Mouse (Mus musculus): Measurements from ENCODE around the gene Slc37a3. TPM values are rescaled to one million over a fixed set of nuclear protein-coding genes. Genes with fewer than 3 reads are reported as not detected.
A peak's percentile ranks its signal among the peaks of the same experiment; 100 is the strongest.
"Not testable (repeated sequence)": the region's sequence is repeated elsewhere in the genome, so short reads cannot be mapped to it uniquely, and the experiment has no call there.

Gene Slc37a3
- polyA plus RNA-seq, 1 experiment from 2014 or later: 64.5 TPM

DNA sequence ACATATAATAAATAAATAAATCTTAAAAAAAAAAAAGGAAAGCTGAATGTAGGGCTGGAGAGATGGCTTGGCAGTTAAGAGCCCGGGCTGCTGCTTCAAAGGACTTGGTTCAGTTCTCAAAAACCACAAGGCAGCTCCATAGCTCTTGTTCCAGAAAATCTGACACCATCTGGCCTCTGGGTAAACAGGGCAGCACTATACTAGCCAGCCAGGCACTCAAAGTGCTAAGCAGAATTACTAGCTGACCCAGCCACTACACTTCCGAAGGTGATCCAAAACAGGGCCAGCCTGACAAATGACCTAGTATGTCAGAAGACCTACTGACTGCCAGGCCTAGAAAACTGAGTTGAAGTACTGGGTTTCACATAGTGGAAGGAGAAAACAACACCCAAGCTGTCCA lies 25.7 kb upstream of the Slc37a3 start:
- H3K4me2 ChIP-seq: no peak overlapping the region
- H3K9ac ChIP-seq: no peak overlapping the region
- no peaks in the 10 kb centered on the region for H3K27me3 ChIP-seq
- H3K27ac ChIP-seq: no peak overlapping the region
- peaks cover 39% of the 10 kb centered on the region for H3K36me3 ChIP-seq
- H3K9me3 ChIP-seq: no peaks in the 10 kb centered on the region
- H3K4me1 ChIP-seq: no peaks in the 10 kb centered on the region
- no peak for ATAC-seq (ENCODE audit: insufficient number of reproducible peaks, low FRiP score, low TSS enrichment, low read depth)
- no peak overlapping the region for H3K4me3 ChIP-seq
- 65% methylated on average over 2 of the region's 2 CpGs for WGBS

- Histone ChIP-seq H3K36me3 (peaks cover 37% of the 10 kb centered on the region), H3K4me1 (no peaks in the 10 kb centered on the region), H3K4me2 (no peak overlapping the region), H3K9ac (no peak overlapping the region), H3K27me3 (no peaks in the 10 kb centered on the region), H3K27ac (no peak overlapping the region), H3K4me3 (no peak overlapping the region), H3K9me3 (no peaks in the 10 kb centered on the region)
- 70% methylated on average over 7 of the region's 7 CpGs for WGBS
- no peak for ATAC-seq (ENCODE audit: insufficient number of reproducible peaks, low FRiP score, low TSS enrichment, low read depth)
Observed at GRCm38 (mm10) chr6:39400343-39400742, 22.9 kb upstream of the Slc37a3 start.

DNA sequence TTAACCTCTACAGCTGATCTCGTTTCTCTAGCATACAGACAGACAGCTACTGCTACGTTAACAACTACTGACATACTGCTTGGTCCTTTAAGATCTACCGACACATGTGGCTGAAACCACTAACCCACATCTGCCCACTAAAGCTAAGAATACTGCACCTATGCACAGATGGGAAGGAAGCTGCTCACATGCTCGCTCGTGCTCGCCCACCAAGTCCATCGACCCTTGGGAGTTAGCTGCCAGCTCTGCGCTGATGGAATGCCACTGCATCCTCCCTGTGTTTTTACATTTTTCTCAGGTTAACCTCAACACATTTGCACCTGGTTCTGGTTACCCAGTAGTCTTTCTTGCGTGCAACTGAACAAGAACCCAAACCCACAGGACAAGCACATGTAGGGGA lies 20.9 kb upstream of the Slc37a3 start:
- Histone ChIP-seq H3K4me3 (no peak overlapping the region), H3K9me3 (no peaks in the 10 kb centered on the region), H3K27me3 (no peaks in the 10 kb centered on the region), H3K36me3 (peaks cover 29% of the 10 kb centered on the region), H3K4me1 (no peaks in the 10 kb centered on the region), H3K4me2 (no peak overlapping the region), H3K27ac (no peak overlapping the region), H3K9ac (no peak overlapping the region)
- ATAC-seq (ENCODE audit: insufficient number of reproducible peaks, low FRiP score, low TSS enrichment, low read depth): no peak
- WGBS: 78% methylated on average over 9 of the region's 9 CpGs

- H3K36me3 ChIP-seq: peaks cover 29% of the 10 kb centered on the region
- H3K27me3 ChIP-seq: no peaks in the 10 kb centered on the region
- no peak for ATAC-seq (ENCODE audit: insufficient number of reproducible peaks, low FRiP score, low TSS enrichment, low read depth)
- no peaks in the 10 kb centered on the region for H3K9me3 ChIP-seq
- H3K4me1 ChIP-seq: no peaks in the 10 kb centered on the region
- no peak overlapping the region for H3K4me3 ChIP-seq
- H3K27ac ChIP-seq: no peak overlapping the region
- no peak overlapping the region for H3K9ac ChIP-seq
- 95% methylated on average over 6 of the region's 6 CpGs for WGBS
- no peak overlapping the region for H3K4me2 ChIP-seq
Observed at GRCm38 (mm10) chr6:39397046-39397445, 19.6 kb upstream of the Slc37a3 start.

DNA sequence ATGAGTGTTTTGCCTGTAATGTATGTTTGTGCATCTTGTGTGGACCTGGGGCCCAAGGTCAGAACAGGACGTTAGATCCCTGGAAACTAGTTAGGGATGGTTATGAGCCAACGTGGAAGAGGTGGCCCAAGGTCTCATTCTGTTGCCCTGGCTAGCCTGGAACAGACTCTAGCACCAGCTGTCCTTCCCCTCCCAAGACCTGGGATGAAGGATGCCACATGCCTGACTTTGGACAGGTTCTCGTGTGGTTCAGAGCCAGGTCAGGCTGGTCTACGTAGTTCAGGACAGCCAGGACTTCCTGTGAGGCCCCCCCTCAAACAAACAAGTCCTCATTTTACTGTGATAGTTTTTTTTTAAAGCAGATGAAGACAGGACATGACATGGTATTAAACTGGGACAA lies 18.4 kb upstream of the Slc37a3 start:
- Histone ChIP-seq H3K4me2 (no peak overlapping the region), H3K27ac (no peak overlapping the region)

DNA sequence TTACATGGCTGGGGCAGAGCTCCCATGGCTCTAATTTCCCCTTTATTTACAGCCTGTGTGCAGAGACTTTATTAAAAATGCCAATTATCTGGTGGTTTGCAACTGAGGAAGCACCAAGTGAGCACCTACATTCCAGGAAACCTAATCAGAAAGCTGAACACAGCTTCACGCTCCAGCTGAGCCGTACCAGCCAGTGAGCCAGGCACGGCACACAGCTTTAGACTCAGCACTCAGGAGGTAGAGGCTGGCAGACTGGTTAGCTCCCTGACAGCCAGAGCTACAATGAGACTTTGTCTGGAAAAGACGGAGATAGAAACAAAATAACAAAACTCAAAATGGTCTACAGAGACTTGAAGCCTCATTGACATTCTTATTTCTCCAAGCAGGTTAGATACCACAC lies 18.0 kb upstream of the Slc37a3 start:
- WGBS: 63% methylated on average over 4 of the region's 4 CpGs
- Histone ChIP-seq H3K4me3 (no peak overlapping the region), H3K4me2 (no peak overlapping the region), H3K4me1 (no peaks in the 10 kb centered on the region), H3K27me3 (no peaks in the 10 kb centered on the region), H3K36me3 (peaks cover 24% of the 10 kb centered on the region), H3K27ac (no peak overlapping the region), H3K9me3 (no peaks in the 10 kb centered on the region), H3K9ac (no peak overlapping the region)
- no peak for ATAC-seq (ENCODE audit: insufficient number of reproducible peaks, low FRiP score, low TSS enrichment, low read depth)

More for the DNA sequence above, 18.4 kb upstream of the Slc37a3 start:
- 76% methylated on average over 4 of the region's 4 CpGs for WGBS
- Histone ChIP-seq H3K9ac (no peak overlapping the region), H3K4me1 (no peaks in the 10 kb centered on the region), H3K4me3 (no peak overlapping the region), H3K36me3 (peaks cover 24% of the 10 kb centered on the region), H3K9me3 (no peaks in the 10 kb centered on the region), H3K27me3 (no peaks in the 10 kb centered on the region)
- ATAC-seq (ENCODE audit: insufficient number of reproducible peaks, low FRiP score, low TSS enrichment, low read depth): no peak

DNA sequence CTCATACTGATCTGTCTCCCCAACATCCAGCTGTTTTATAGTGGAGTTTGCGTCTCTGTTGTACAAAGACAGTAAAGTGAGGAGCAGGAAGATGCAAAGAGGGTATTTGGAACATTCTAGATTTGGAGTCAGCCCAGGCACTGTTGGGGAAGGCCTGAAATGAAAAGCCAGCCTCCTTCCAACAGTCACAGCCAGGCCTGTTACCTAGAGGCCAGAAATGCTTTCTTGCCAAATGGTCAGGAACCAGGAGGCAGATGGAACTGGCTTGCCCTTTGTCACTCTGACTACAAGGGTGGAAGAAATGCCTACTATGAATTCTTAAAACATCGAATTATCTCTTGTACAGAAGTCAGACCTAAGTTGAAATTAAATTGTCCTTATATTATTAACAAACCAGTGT lies 12.5 kb upstream of the Slc37a3 start:
- H3K9me3 ChIP-seq: no peaks in the 10 kb centered on the region
- no peaks in the 10 kb centered on the region for H3K36me3 ChIP-seq
- no peak for ATAC-seq (ENCODE audit: insufficient number of reproducible peaks, low FRiP score, low TSS enrichment, low read depth)
- H3K4me1 ChIP-seq: no peaks in the 10 kb centered on the region
- no peak overlapping the region for H3K27ac ChIP-seq
- H3K4me2 ChIP-seq: no peak overlapping the region
- no peaks in the 10 kb centered on the region for H3K27me3 ChIP-seq
- no peak overlapping the region for H3K9ac ChIP-seq
- WGBS: 90% methylated on average over 2 of the region's 2 CpGs
- H3K4me3 ChIP-seq: no peak overlapping the region

GRCm38 (mm10) chr6:39381125-39381880 lies 3.8 kb upstream of the Slc37a3 start, which contains the start of gene Rab19:
Gene Rab19, plus strand, starts transcription at chr6:39381175.
- Histone ChIP-seq H3K9me3 (no peaks in the 10 kb centered on the region), H3K36me3 (no peaks in the 10 kb centered on the region), H3K4me2 (peak within 1 kb of the TSS; percentile 50), H3K9ac (no peak within 1 kb of the TSS), H3K4me1 (peaks cover 10% of the 10 kb centered on the region; the same call in 1 of the 2 replicates), H3K4me3 (peak within 1 kb of the TSS; percentile 30), H3K27ac (no peak within 1 kb of the TSS), H3K27me3 (peaks cover 14% of the 10 kb centered on the region; the same call in 1 of the 2 replicates)
- ATAC-seq (ENCODE audit: insufficient number of reproducible peaks, low FRiP score, low TSS enrichment, low read depth): no peak
- WGBS: 8% methylated on average over 20 of the region's 20 CpGs

- H3K4me1 ChIP-seq: peaks cover 16% of the 10 kb centered on the region; the same call in 1 of the 2 replicates
- no peak for ATAC-seq (ENCODE audit: insufficient number of reproducible peaks, low FRiP score, low TSS enrichment, low read depth)
Observed at GRCm38 (mm10) chr6:39380276-39380675, 2.8 kb upstream of the Slc37a3 start.

GRCm38 (mm10) chr6:39379749-39380148 lies 2.3 kb upstream of the Slc37a3 start:
- H3K36me3 ChIP-seq: 0 out of 2 replicates have a peak, but pooled peaks cover 2% of the 10 kb centered on the region
- H3K27ac ChIP-seq: no peak overlapping the region
- peaks cover 14% of the 10 kb centered on the region; the same call in 1 of the 2 replicates for H3K27me3 ChIP-seq
- H3K4me2 ChIP-seq: no peak overlapping the region
- no peaks in the 10 kb centered on the region for H3K9me3 ChIP-seq
- WGBS: 79% methylated on average over 8 of the region's 8 CpGs
- H3K4me3 ChIP-seq: no peak overlapping the region
- ATAC-seq (ENCODE audit: insufficient number of reproducible peaks, low FRiP score, low TSS enrichment, low read depth): no peak
- H3K9ac ChIP-seq: no peak overlapping the region
- peaks cover 16% of the 10 kb centered on the region; the same call in 1 of the 2 replicates for H3K4me1 ChIP-seq

More at GRCm38 (mm10) chr6:39380276-39380675, 2.8 kb upstream of the Slc37a3 start:
- WGBS: 88% methylated on average over 3 of the region's 3 CpGs
- Histone ChIP-seq H3K36me3 (no peaks in the 10 kb centered on the region), H3K27ac (no peak overlapping the region), H3K9ac (no peak overlapping the region), H3K9me3 (no peaks in the 10 kb centered on the region), H3K4me3 (no peak overlapping the region), H3K27me3 (peaks cover 14% of the 10 kb centered on the region; the same call in 1 of the 2 replicates), H3K4me2 (no peak overlapping the region)

- no peak overlapping the region for H3K4me2 ChIP-seq
- H3K4me3 ChIP-seq: no peak overlapping the region
- H3K9ac ChIP-seq: no peak overlapping the region
- no peak overlapping the region for H3K27ac ChIP-seq
- 47% methylated on average over 4 of the region's 4 CpGs for WGBS
- H3K27me3 ChIP-seq: peaks cover 14% of the 10 kb centered on the region; the same call in 1 of the 2 replicates
- peaks cover 6% of the 10 kb centered on the region; the same call in 1 of the 2 replicates for H3K36me3 ChIP-seq
- H3K4me1 ChIP-seq: peaks cover 16% of the 10 kb centered on the region; the same call in 1 of the 2 replicates
- H3K9me3 ChIP-seq: no peaks in the 10 kb centered on the region
- no peak for ATAC-seq (ENCODE audit: insufficient number of reproducible peaks, low FRiP score, low TSS enrichment, low read depth)
Observed at GRCm38 (mm10) chr6:39379224-39379623, 1.7 kb upstream of the Slc37a3 start.

- H3K9me3 ChIP-seq; H3K4me2 ChIP-seq; ATAC-seq (ENCODE audit: insufficient number of reproducible peaks, low FRiP score, low TSS enrichment, low read depth); H3K4me3 ChIP-seq; H3K9ac ChIP-seq; H3K27ac ChIP-seq: not testable (repeated sequence)
- Histone ChIP-seq H3K27me3 (peaks cover 14% of the 10 kb centered on the region; the same call in 1 of the 2 replicates), H3K4me1 (peaks cover 23% of the 10 kb centered on the region), H3K36me3 (peaks cover 13% of the 10 kb centered on the region)
- WGBS: 75% methylated on average over 13 of the region's 13 CpGs
Observed at GRCm38 (mm10) chr6:39378161-39378835, 823 bp upstream of the Slc37a3 start.
